13 mouse cellular contexts compared by ENCODE assay signal in genomic region chr1:92436831-92437321, GRCm38 (mm10). TPM values are rescaled to one million over a fixed set of nuclear protein-coding genes. Genes with fewer than 3 reads are reported as not detected.
A peak's percentile ranks its signal among the peaks of the same experiment; 100 is the strongest.
DNase-seq lines count a peak whose midpoint lies in the region; ATAC-seq and TF ChIP-seq lines count a peak whose summit lies in the region.
"Had no signal": no experiment of that assay in that cellular context is flagged by ENCODE, and none has a peak within 500 bp of the region (broad histone marks: within the 10 kb centered on the region; RNA-seq: fewer than 3 reads in every experiment).

No protein-coding gene starts in this region.

- no peak overlapping the region for H3K4me3 ChIP-seq in layer of hippocampus, adult 2 months
- no peak overlapping the region for H3K4me3 ChIP-seq in embryonic facial prominence, embryonic 14.5 days (ENCODE audit: low read depth, low read length)
- H3K4me3 ChIP-seq in midbrain, embryonic 13.5 days (replicated peaks), result no peak overlapping the region
- H3K4me3 ChIP-seq in lung, postnatal 0 days (ENCODE audit: low read depth, low read length), result no peak overlapping the region
- H3K4me3 ChIP-seq: embryonic facial prominence, embryonic 12.5 days; liver, embryonic 13.5 days had no signal

- WGBS in embryonic facial prominence, embryonic 14.5 days, result 34% methylated on average over 4 of the region's 4 CpGs
- WGBS in midbrain, embryonic 13.5 days, result 45% methylated on average over 4 of the region's 4 CpGs
- WGBS in lung, postnatal 0 days, result 44% methylated on average over 4 of the region's 4 CpGs

- H3K4me1 ChIP-seq in embryonic facial prominence, embryonic 14.5 days (ENCODE audit: control insufficient read depth, insufficient read depth, low read length), result peaks cover 10% of the 10 kb centered on the region
- peaks cover 27% of the 10 kb centered on the region for H3K4me1 ChIP-seq in midbrain, embryonic 13.5 days (replicated peaks)
- peaks cover 3% of the 10 kb centered on the region for H3K4me1 ChIP-seq in lung, postnatal 0 days (ENCODE audit: insufficient read depth, low read depth, low read length)

- ATAC-seq in cerebellum, adult (ENCODE audit: insufficient number of reproducible peaks, low FRiP score, low TSS enrichment), result peak; percentile 21; the same call in 1 of the 2 replicates
- ATAC-seq in embryonic facial prominence, embryonic 14.5 days (ENCODE audit: low read depth), result no peak
- ATAC-seq in midbrain, embryonic 13.5 days, result peak; percentile 35; the same call in 1 of the 2 replicates
- no peak for ATAC-seq in megakaryocyte, adult 5-6 weeks (ENCODE audit: poor library complexity, severe bottlenecking)
- ATAC-seq in lung, postnatal 0 days, result no peak

- H3K9me3 ChIP-seq in embryonic facial prominence, embryonic 14.5 days (ENCODE audit: control insufficient read depth, low read length), result no peaks in the 10 kb centered on the region
- H3K9me3 ChIP-seq in midbrain, embryonic 13.5 days, result no peaks in the 10 kb centered on the region
- H3K9me3 ChIP-seq in lung, postnatal 0 days (ENCODE audit: low read length), result no peaks in the 10 kb centered on the region
- H3K9me3 ChIP-seq: embryonic facial prominence, embryonic 12.5 days; liver, embryonic 13.5 days had no signal

- peak in 1 of 2 experiments; percentile 27 for DNase-seq in layer of hippocampus, adult 2 months (ENCODE audit: low spot score in 2 of 2)
- DNase-seq in layer of hippocampus, adult 11-12 months (ENCODE audit: low spot score), result no peak
- peak; percentile 13 for DNase-seq in embryonic facial prominence, embryonic 14.5 days (ENCODE audit: low spot score)
- DNase-seq in thymus, postnatal 14 days, result no peak
- no peak for DNase-seq in lung, postnatal 0 days (ENCODE audit: low spot score)
- DNase-seq: gastrocnemius, postnatal 14 days; liver, embryonic 13.5 days; thymus, postnatal 25 days had no signal

- TF ChIP-seq EP300 in lung, postnatal 0 days (IDR thresholded peaks at IDR 0.05), result no peak

- no peaks in the 10 kb centered on the region for H3K27me3 ChIP-seq in embryonic facial prominence, embryonic 14.5 days (replicated peaks; ENCODE audit: control insufficient read depth, insufficient read depth, low read length)
- H3K27me3 ChIP-seq in midbrain, embryonic 13.5 days, result no peaks in the 10 kb centered on the region
- H3K27me3 ChIP-seq in lung, postnatal 0 days (replicated peaks; ENCODE audit: insufficient read depth, low read length), result no peaks in the 10 kb centered on the region
- H3K27me3 ChIP-seq: embryonic facial prominence, embryonic 12.5 days; liver, embryonic 13.5 days had no signal

- peaks cover 39% of the 10 kb centered on the region for H3K36me3 ChIP-seq in embryonic facial prominence, embryonic 14.5 days (ENCODE audit: control insufficient read depth, insufficient read depth, low read length)
- peaks cover 32% of the 10 kb centered on the region for H3K36me3 ChIP-seq in midbrain, embryonic 13.5 days
- H3K36me3 ChIP-seq in lung, postnatal 0 days (ENCODE audit: insufficient read depth, low read length), result peaks cover 11% of the 10 kb centered on the region; the same call in 1 of the 2 replicates

- peak overlapping the region; percentile 80 for H3K27ac ChIP-seq in layer of hippocampus, adult 2 months
- H3K27ac ChIP-seq in embryonic facial prominence, embryonic 14.5 days (replicated peaks; ENCODE audit: low read depth, low read length), result 0 out of 2 replicates have a peak overlapping the region, but pooled peaks have one; percentile 28
- peak overlapping the region; percentile 14 for H3K27ac ChIP-seq in midbrain, embryonic 13.5 days
- no peak overlapping the region for H3K27ac ChIP-seq in lung, postnatal 0 days (ENCODE audit: low read length)
- H3K27ac ChIP-seq: liver, embryonic 13.5 days had no signal

- no peak overlapping the region for H3K9ac ChIP-seq in embryonic facial prominence, embryonic 14.5 days (ENCODE audit: low read depth, low read length)
- no peak overlapping the region for H3K9ac ChIP-seq in midbrain, embryonic 13.5 days (replicated peaks)
- no peak overlapping the region for H3K9ac ChIP-seq in lung, postnatal 0 days (replicated peaks; ENCODE audit: low read depth)
- H3K9ac ChIP-seq: embryonic facial prominence, embryonic 12.5 days; liver, embryonic 13.5 days had no signal

- no peak for TF ChIP-seq CTCF in layer of hippocampus, adult 2 months (conservative IDR thresholded peaks at IDR 0.05)
- TF ChIP-seq CTCF in lung, postnatal 0 days (IDR thresholded peaks at IDR 0.05), result no peak

- H3K4me2 ChIP-seq in embryonic facial prominence, embryonic 14.5 days (ENCODE audit: low read depth, low read length), result no peak overlapping the region
- H3K4me2 ChIP-seq in midbrain, embryonic 13.5 days (replicated peaks), result no peak overlapping the region
- H3K4me2 ChIP-seq in lung, postnatal 0 days (replicated peaks; ENCODE audit: low read depth, low read length), result no peak overlapping the region
- H3K4me2 ChIP-seq: embryonic facial prominence, embryonic 12.5 days; liver, embryonic 13.5 days had no signal

RNA-seq across cellular contexts. Expression of gene Ndufa10, which starts 36.8 kb away (rescaled TPM):
- total RNA-seq in layer of hippocampus, adult 2 months (2021), result 100 to 1,000 TPM; 275 to 279 TPM
- 256 and 284 TPM in 2 replicates for polyA plus RNA-seq in embryonic facial prominence, embryonic 14.5 days (2014; fragmentation: Nextera tagmentation; extraction: Ambion mirVana)
- 271 and 284 TPM in 2 replicates for polyA plus RNA-seq in midbrain, embryonic 13.5 days (2015; fragmentation: Nextera tagmentation; extraction: Ambion mirVana)
- total RNA-seq in megakaryocyte, adult 5-6 weeks (2015), result 112 TPM in 2 replicates
- total RNA-seq in megakaryocyte, adult 5-6 weeks (2017), result 72.1 and 76.6 TPM in 2 replicates
- polyA plus RNA-seq in lung, postnatal 0 days (2015; fragmentation: Nextera tagmentation; extraction: Ambion mirVana), result 160 and 162 TPM in 2 replicates

RNA-seq across cellular contexts. Expression of gene Olfr1416, which starts 48.0 kb away (rescaled TPM):
- not detected for total RNA-seq in layer of hippocampus, adult 2 months (2021)
- polyA plus RNA-seq in embryonic facial prominence, embryonic 14.5 days (2014; fragmentation: Nextera tagmentation; extraction: Ambion mirVana), result 0.03 TPM in 1 of 2 replicates, not detected in the other
- not detected in 2 replicates for polyA plus RNA-seq in midbrain, embryonic 13.5 days (2015; fragmentation: Nextera tagmentation; extraction: Ambion mirVana)
- not detected in 2 replicates for total RNA-seq in megakaryocyte, adult 5-6 weeks (2015)
- total RNA-seq in megakaryocyte, adult 5-6 weeks (2017), result not detected in 2 replicates
- not detected in 2 replicates for polyA plus RNA-seq in lung, postnatal 0 days (2015; fragmentation: Nextera tagmentation; extraction: Ambion mirVana)
- total RNA-seq: gastrocnemius, postnatal 14 days; monocyte, adult 5-6 weeks had no signal
- polyA plus RNA-seq: embryonic facial prominence, embryonic 12.5 days; liver, embryonic 13.5 days had no signal

RNA-seq across cellular contexts. Expression of gene Olfr1415, which starts 59.0 kb away (rescaled TPM):
- not detected for total RNA-seq in layer of hippocampus, adult 2 months (2021)
- polyA plus RNA-seq in embryonic facial prominence, embryonic 14.5 days (2014; fragmentation: Nextera tagmentation; extraction: Ambion mirVana), result not detected in 2 replicates
- polyA plus RNA-seq in midbrain, embryonic 13.5 days (2015; fragmentation: Nextera tagmentation; extraction: Ambion mirVana), result not detected in 2 replicates
- not detected in 2 replicates for total RNA-seq in megakaryocyte, adult 5-6 weeks (2015)
- not detected in 2 replicates for total RNA-seq in megakaryocyte, adult 5-6 weeks (2017)
- not detected in 2 replicates for polyA plus RNA-seq in lung, postnatal 0 days (2015; fragmentation: Nextera tagmentation; extraction: Ambion mirVana)
- total RNA-seq: gastrocnemius, postnatal 14 days; monocyte, adult 5-6 weeks had no signal
- polyA plus RNA-seq: embryonic facial prominence, embryonic 12.5 days; liver, embryonic 13.5 days had no signal

Comparison
In these comparisons a context has a peak if more than half of its experiments do, and no peak if none do; other contexts are left out.
1. ATAC-seq: peak in cerebellum, adult (single experiment) and midbrain, embryonic 13.5 days (single experiment); none in embryonic facial prominence, embryonic 14.5 days (single experiment), megakaryocyte, adult 5-6 weeks (single experiment) and lung, postnatal 0 days (single experiment).